Mouse (Mus musculus): Measurements from ENCODE around the gene Dgkb. TPM values are rescaled to one million over a fixed set of nuclear protein-coding genes. Genes with fewer than 3 reads are reported as not detected.

Dgkb gene
- polyA plus RNA-seq, 1 experiment, result 0.07 TPM

DNA sequence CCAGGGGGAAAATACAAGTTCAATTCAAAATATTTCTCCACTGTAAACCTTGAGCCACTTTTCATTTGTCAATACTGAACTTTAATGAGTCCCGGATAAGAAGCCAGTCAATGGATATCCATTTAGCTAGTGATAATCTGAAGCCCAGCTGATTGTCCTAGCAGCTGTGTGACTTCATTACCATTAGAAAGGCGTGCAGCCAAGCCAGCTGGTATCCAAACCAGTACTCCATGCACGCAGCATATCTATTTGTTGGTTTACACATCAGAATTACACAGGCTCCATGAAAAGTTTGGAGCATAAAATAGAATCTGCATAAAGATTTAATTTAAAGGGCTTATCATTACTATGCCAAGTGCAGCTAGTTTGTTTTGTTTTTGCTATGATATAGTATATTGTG lies 486.3 kb downstream of the Dgkb start:
- no peaks in the 10 kb centered on the region for H3K27me3 ChIP-seq (ENCODE audit: control insufficient read depth, insufficient read depth, low read length)
- no peak overlapping the region for H3K27ac ChIP-seq (ENCODE audit: control insufficient read depth, insufficient read depth, low read depth, low read length)
- no peak overlapping the region for H3K4me3 ChIP-seq (ENCODE audit: control insufficient read depth, low read depth, low read length)
- no peaks in the 10 kb centered on the region for H3K36me3 ChIP-seq (ENCODE audit: control insufficient read depth, insufficient read depth, low read length)
- no peak for TF ChIP-seq POLR2A (IDR thresholded peaks at IDR 0.05; ENCODE audit: control insufficient read depth, low read depth, low read length)
- TF ChIP-seq CTCF (IDR thresholded peaks at IDR 0.05; ENCODE audit: control insufficient read depth, insufficient read depth, insufficient replicate concordance, low read depth, low read length), result no peak
- no peaks in the 10 kb centered on the region for H3K4me1 ChIP-seq (ENCODE audit: control insufficient read depth, insufficient read depth, low read length)

DNA sequence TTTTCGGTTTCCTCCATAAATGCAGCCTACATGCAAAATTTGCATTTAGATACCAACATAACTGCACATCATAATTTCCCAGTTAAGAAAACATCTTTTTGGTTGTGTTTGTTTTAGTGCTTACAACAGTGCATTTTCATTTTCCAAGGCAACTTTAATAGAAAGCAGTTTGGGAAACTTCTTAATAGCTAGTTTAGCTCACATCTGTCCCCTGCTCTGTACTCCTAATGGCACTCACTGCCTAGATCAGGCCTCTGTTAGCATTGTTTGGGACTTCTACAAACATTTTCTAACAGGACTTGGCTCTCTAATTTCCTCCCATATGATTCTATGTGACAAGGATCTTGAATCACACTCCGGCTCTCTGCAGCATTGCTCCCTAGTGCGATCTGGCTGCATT lies 486.7 kb downstream of the Dgkb start:
- Histone ChIP-seq H3K4me3 (ENCODE audit: control insufficient read depth, low read depth, low read length) (no peak overlapping the region), H3K27ac (ENCODE audit: control insufficient read depth, insufficient read depth, low read depth, low read length) (no peak overlapping the region), H3K36me3 (ENCODE audit: control insufficient read depth, insufficient read depth, low read length) (no peaks in the 10 kb centered on the region), H3K27me3 (ENCODE audit: control insufficient read depth, insufficient read depth, low read length) (no peaks in the 10 kb centered on the region), H3K4me1 (ENCODE audit: control insufficient read depth, insufficient read depth, low read length) (no peaks in the 10 kb centered on the region)
- TF ChIP-seq POLR2A (IDR thresholded peaks at IDR 0.05; ENCODE audit: control insufficient read depth, low read depth, low read length) (no peak), CTCF (IDR thresholded peaks at IDR 0.05; ENCODE audit: control insufficient read depth, insufficient read depth, insufficient replicate concordance, low read depth, low read length) (no peak)

GRCm38 (mm10) chr12:38309885-38310284 lies 492.4 kb downstream of the Dgkb start:
- TF ChIP-seq CTCF (IDR thresholded peaks at IDR 0.05; ENCODE audit: control insufficient read depth, insufficient read depth, insufficient replicate concordance, low read depth, low read length), result no peak
- no peak overlapping the region for H3K27ac ChIP-seq (ENCODE audit: control insufficient read depth, insufficient read depth, low read depth, low read length)
- H3K4me1 ChIP-seq (ENCODE audit: control insufficient read depth, insufficient read depth, low read length), result no peaks in the 10 kb centered on the region
- H3K4me3 ChIP-seq (ENCODE audit: control insufficient read depth, low read depth, low read length), result no peak overlapping the region
- H3K36me3 ChIP-seq (ENCODE audit: control insufficient read depth, insufficient read depth, low read length), result no peaks in the 10 kb centered on the region
- no peaks in the 10 kb centered on the region for H3K27me3 ChIP-seq (ENCODE audit: control insufficient read depth, insufficient read depth, low read length)

DNA sequence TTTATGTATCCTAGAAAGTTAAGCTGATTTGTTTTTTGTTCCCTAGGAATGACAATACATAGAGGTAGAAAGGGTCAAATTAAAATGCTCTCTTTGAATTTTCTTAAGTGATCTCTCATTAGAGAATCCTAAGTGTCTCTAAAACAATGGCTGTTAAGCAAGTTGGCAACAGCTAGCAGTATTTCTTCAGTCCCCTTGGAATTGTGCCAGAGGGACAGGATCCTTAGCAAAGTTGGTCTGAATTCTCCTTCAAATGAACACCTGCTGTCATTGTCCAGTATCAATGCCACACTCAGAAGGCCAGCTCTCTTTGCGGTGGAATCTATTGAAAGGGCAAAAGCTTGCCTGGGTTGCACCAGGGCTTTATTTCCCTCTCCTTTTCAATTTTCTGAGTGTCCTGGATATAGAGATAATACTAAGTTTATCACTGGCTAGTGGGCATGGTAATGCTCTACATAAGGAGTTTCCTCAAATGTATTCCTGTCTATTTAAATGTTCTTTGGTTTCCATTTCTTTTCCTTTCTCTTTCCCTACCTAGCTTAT lies 510.3 kb downstream of the Dgkb start:
- no peaks in the 10 kb centered on the region for H3K36me3 ChIP-seq (ENCODE audit: control insufficient read depth, insufficient read depth, low read length)
- TF ChIP-seq CTCF (IDR thresholded peaks at IDR 0.05; ENCODE audit: control insufficient read depth, insufficient read depth, insufficient replicate concordance, low read depth, low read length) (no peak), POLR2A (IDR thresholded peaks at IDR 0.05; ENCODE audit: control insufficient read depth, low read depth, low read length) (no peak)
- H3K27ac ChIP-seq (ENCODE audit: control insufficient read depth, insufficient read depth, low read depth, low read length), result no peak overlapping the region

GRCm38 (mm10) chr12:38328779-38329178 lies 511.3 kb downstream of the Dgkb start:
- Histone ChIP-seq H3K27ac (ENCODE audit: control insufficient read depth, insufficient read depth, low read depth, low read length) (no peak overlapping the region), H3K36me3 (ENCODE audit: control insufficient read depth, insufficient read depth, low read length) (no peaks in the 10 kb centered on the region), H3K4me3 (ENCODE audit: control insufficient read depth, low read depth, low read length) (no peak overlapping the region), H3K4me1 (ENCODE audit: control insufficient read depth, insufficient read depth, low read length) (no peaks in the 10 kb centered on the region), H3K27me3 (ENCODE audit: control insufficient read depth, insufficient read depth, low read length) (no peaks in the 10 kb centered on the region)
- TF ChIP-seq POLR2A (IDR thresholded peaks at IDR 0.05; ENCODE audit: control insufficient read depth, low read depth, low read length) (no peak), CTCF (IDR thresholded peaks at IDR 0.05; ENCODE audit: control insufficient read depth, insufficient read depth, insufficient replicate concordance, low read depth, low read length) (no peak)

More for the DNA sequence above, 510.3 kb downstream of the Dgkb start:
- Histone ChIP-seq H3K27me3 (ENCODE audit: control insufficient read depth, insufficient read depth, low read length) (no peaks in the 10 kb centered on the region), H3K4me1 (ENCODE audit: control insufficient read depth, insufficient read depth, low read length) (no peaks in the 10 kb centered on the region), H3K4me3 (ENCODE audit: control insufficient read depth, low read depth, low read length) (no peak overlapping the region)

DNA sequence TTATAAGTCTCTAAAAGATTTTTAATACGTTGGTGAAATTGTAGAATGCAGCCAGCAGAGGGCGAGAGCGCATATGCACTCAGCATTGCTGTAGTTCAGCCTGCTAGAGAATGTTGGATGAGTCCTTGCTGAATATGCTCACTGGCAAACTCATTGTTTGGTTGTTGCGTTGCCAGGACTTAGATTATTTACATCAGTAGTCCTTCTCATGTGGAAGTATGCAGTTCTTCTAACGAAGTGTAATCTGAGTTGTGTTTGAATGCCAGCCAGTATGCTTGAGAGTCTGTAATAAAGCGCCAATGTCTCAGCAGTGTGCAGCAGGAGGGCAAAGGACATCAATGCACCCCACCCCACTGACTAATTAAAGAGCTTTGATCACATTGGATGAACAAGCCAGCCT lies 525.1 kb downstream of the Dgkb start:
- no peak overlapping the region for H3K27ac ChIP-seq (ENCODE audit: control insufficient read depth, insufficient read depth, low read depth, low read length)
- TF ChIP-seq CTCF (IDR thresholded peaks at IDR 0.05; ENCODE audit: control insufficient read depth, insufficient read depth, insufficient replicate concordance, low read depth, low read length) (peak; percentile 31; the same call in 1 of the 2 replicates), POLR2A (IDR thresholded peaks at IDR 0.05; ENCODE audit: control insufficient read depth, low read depth, low read length) (no peak)
- no peaks in the 10 kb centered on the region for H3K27me3 ChIP-seq (ENCODE audit: control insufficient read depth, insufficient read depth, low read length)
- H3K36me3 ChIP-seq (ENCODE audit: control insufficient read depth, insufficient read depth, low read length), result no peaks in the 10 kb centered on the region
- H3K4me3 ChIP-seq (ENCODE audit: control insufficient read depth, low read depth, low read length), result no peak overlapping the region
- H3K4me1 ChIP-seq (ENCODE audit: control insufficient read depth, insufficient read depth, low read length), result no peaks in the 10 kb centered on the region

DNA sequence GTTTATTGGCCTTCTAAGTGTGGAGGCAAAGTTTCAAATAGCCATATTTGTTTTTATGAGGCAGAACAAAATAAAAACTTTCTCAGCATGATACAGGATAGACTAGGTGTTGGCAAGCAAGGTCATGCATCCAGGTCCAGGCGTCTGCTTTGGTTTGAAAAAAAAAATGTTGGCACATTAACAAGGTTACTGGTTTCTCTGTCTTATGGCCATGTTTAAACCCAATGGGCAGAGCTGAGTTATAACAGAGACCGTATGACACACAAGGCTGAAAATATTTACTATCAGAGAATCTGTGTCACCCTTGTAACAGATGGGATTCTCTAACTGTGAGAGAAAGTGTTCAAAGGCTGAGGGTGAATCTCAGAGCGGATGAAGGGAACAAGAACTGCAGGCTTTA lies 535.0 kb downstream of the Dgkb start:
- Histone ChIP-seq H3K36me3 (ENCODE audit: control insufficient read depth, insufficient read depth, low read length) (no peaks in the 10 kb centered on the region), H3K27me3 (ENCODE audit: control insufficient read depth, insufficient read depth, low read length) (no peaks in the 10 kb centered on the region), H3K27ac (ENCODE audit: control insufficient read depth, insufficient read depth, low read depth, low read length) (no peak overlapping the region), H3K4me1 (ENCODE audit: control insufficient read depth, insufficient read depth, low read length) (no peaks in the 10 kb centered on the region), H3K4me3 (ENCODE audit: control insufficient read depth, low read depth, low read length) (no peak overlapping the region)
- TF ChIP-seq CTCF (IDR thresholded peaks at IDR 0.05; ENCODE audit: control insufficient read depth, insufficient read depth, insufficient replicate concordance, low read depth, low read length) (no peak), POLR2A (IDR thresholded peaks at IDR 0.05; ENCODE audit: control insufficient read depth, low read depth, low read length) (no peak)

DNA sequence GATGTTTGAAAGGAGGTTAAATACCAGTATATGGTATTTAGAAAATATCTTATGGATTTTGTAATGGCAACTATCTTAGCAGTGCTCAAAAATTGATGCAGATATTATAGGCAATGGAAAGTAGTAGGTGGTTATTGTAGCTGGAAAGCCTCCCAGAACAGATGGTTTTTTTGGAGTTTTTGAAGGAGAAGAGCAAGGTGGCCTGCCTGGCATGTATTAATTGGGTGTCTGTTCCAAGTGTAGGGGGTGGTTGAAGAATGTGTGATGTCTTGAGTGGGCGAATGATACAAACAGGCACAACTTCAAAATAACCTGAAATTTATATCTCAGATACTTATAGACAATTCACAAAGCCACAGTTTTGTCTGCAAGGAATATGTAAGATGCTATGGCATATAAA lies 538.9 kb downstream of the Dgkb start:
- TF ChIP-seq CTCF (IDR thresholded peaks at IDR 0.05; ENCODE audit: control insufficient read depth, insufficient read depth, insufficient replicate concordance, low read depth, low read length), result no peak
- TF ChIP-seq POLR2A (IDR thresholded peaks at IDR 0.05; ENCODE audit: control insufficient read depth, low read depth, low read length), result no peak
- no peak overlapping the region for H3K4me3 ChIP-seq (ENCODE audit: control insufficient read depth, low read depth, low read length)

More for the DNA sequence above, 538.9 kb downstream of the Dgkb start:
- H3K27me3 ChIP-seq (ENCODE audit: control insufficient read depth, insufficient read depth, low read length), result no peaks in the 10 kb centered on the region
- no peak overlapping the region for H3K27ac ChIP-seq (ENCODE audit: control insufficient read depth, insufficient read depth, low read depth, low read length)
- no peaks in the 10 kb centered on the region for H3K4me1 ChIP-seq (ENCODE audit: control insufficient read depth, insufficient read depth, low read length)
- no peaks in the 10 kb centered on the region for H3K36me3 ChIP-seq (ENCODE audit: control insufficient read depth, insufficient read depth, low read length)

All from testis, adult 2 months (tissue).